ENCODE assay signal across 8 mouse cellular contexts in the genomic region with DNA sequence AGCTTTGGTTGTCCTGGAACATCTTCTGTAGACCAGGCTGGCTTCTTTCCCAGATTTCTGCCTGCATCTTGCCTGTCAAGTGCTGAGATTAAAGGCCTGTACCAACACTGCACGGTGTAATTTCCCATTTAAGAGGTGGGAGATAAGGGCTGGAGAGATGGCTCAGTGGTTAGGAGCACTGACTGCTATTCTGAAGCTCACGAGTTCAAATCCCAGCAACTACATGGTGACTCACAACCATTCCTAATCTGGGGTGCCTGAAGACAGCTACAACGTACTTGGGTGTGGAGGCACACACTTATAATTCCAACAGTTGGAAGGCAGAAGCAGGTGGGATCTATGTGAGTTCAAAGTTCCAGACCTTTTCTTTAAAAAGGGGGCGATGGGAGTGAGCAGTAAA. TPM values are rescaled to one million over a fixed set of nuclear protein-coding genes. Genes with fewer than 3 reads are reported as not detected.
A peak's percentile ranks its signal among the peaks of the same experiment; 100 is the strongest.
DNase-seq lines count a peak whose midpoint lies in the region; ATAC-seq and TF ChIP-seq lines count a peak whose summit lies in the region.

No protein-coding gene starts in this region.

- peak overlapping the region; percentile 75 for H3K4me3 ChIP-seq in hindbrain, postnatal 0 days (ENCODE audit: low read length)
- peak overlapping the region; percentile 94 for H3K4me3 ChIP-seq in neural tube, embryonic 13.5 days

- H3K36me3 ChIP-seq in hindbrain, postnatal 0 days (ENCODE audit: insufficient read depth, low read length): no peaks in the 10 kb centered on the region
- H3K36me3 ChIP-seq in neural tube, embryonic 13.5 days: no peaks in the 10 kb centered on the region

- H3K4me1 ChIP-seq in hindbrain, postnatal 0 days (ENCODE audit: insufficient read depth, low read length): no peaks in the 10 kb centered on the region
- peaks cover 7% of the 10 kb centered on the region; the same call in 1 of the 2 replicates for H3K4me1 ChIP-seq in neural tube, embryonic 13.5 days (replicated peaks)

- DNase-seq in cerebellum, adult 9-11 months: peak; percentile 37
- DNase-seq in ovary, postnatal 14 days (ENCODE audit: low spot score): peak; percentile 1
- no peak for DNase-seq in ovary, postnatal 10 days (ENCODE audit: low spot score)
- no peak for DNase-seq in hindbrain, postnatal 0 days (ENCODE audit: low spot score)
- DNase-seq in adrenal gland, postnatal 36 days: no peak
- DNase-seq in layer of hippocampus, postnatal 36 days: no peak

- H3K27ac ChIP-seq in hindbrain, postnatal 0 days: no peak overlapping the region
- no peak overlapping the region for H3K27ac ChIP-seq in neural tube, embryonic 13.5 days (replicated peaks)

- H3K27me3 ChIP-seq in hindbrain, postnatal 0 days (ENCODE audit: insufficient read depth, low read length): no peaks in the 10 kb centered on the region
- H3K27me3 ChIP-seq in neural tube, embryonic 13.5 days: no peaks in the 10 kb centered on the region

- H3K9me3 ChIP-seq in hindbrain, postnatal 0 days (ENCODE audit: low read length): no peaks in the 10 kb centered on the region
- no peaks in the 10 kb centered on the region for H3K9me3 ChIP-seq in neural tube, embryonic 13.5 days

- no peak overlapping the region for H3K9ac ChIP-seq in hindbrain, postnatal 0 days (replicated peaks; ENCODE audit: low read length)
- no peak overlapping the region for H3K9ac ChIP-seq in neural tube, embryonic 13.5 days

- 36% methylated on average over 4 of the region's 4 CpGs for WGBS in hindbrain, postnatal 0 days
- 47% methylated on average over 4 of the region's 4 CpGs for WGBS in neural tube, embryonic 13.5 days

- no peak for TF ChIP-seq CTCF in hindbrain, postnatal 0 days (IDR thresholded peaks at IDR 0.05; ENCODE audit: low read depth)

- no peak for ATAC-seq in cerebellum, adult (ENCODE audit: insufficient number of reproducible peaks, low FRiP score, low TSS enrichment)
- peak; percentile 21; the same call in 1 of the 2 replicates for ATAC-seq in hindbrain, postnatal 0 days
- ATAC-seq in neural tube, embryonic 13.5 days (ENCODE audit: low read depth): peak; percentile 19; the same call in 1 of the 2 replicates

- peak overlapping the region; percentile 74 for H3K4me2 ChIP-seq in hindbrain, postnatal 0 days (ENCODE audit: low read depth, low read length)
- peak overlapping the region; percentile 70 for H3K4me2 ChIP-seq in neural tube, embryonic 13.5 days

RNA-seq across cellular contexts. Expression of gene Zfp638, which starts 46.8 kb away (rescaled TPM):
- total RNA-seq in hindbrain, postnatal 0 days (2014; rRNA removed): 78.9 and 91.2 TPM in 2 replicates
- 55.2 and 57.8 TPM in 2 replicates for polyA plus RNA-seq in hindbrain, postnatal 0 days (2015; fragmentation: Nextera tagmentation; extraction: Ambion mirVana)
- 77.2 and 84.7 TPM in 2 replicates for polyA plus RNA-seq in neural tube, embryonic 13.5 days (2015; fragmentation: Nextera tagmentation; extraction: Ambion mirVana)
- total RNA-seq in adrenal gland, postnatal 36 days (2021): 100 to 1,000 TPM in 1 of 2 experiments, 10 to 100 TPM in 1; 89.5 to 100 TPM
- 100 to 1,000 TPM; 140 to 149 TPM for total RNA-seq in layer of hippocampus, postnatal 36 days (2021)

Comparison
In these comparisons a context has a peak if more than half of its experiments do, and no peak if none do; other contexts are left out.
1. DNase-seq: peak in cerebellum, adult 9-11 months (single experiment) and ovary, postnatal 14 days (single experiment); none in ovary, postnatal 10 days (single experiment), hindbrain, postnatal 0 days (single experiment), adrenal gland, postnatal 36 days (0 of 2) and layer of hippocampus, postnatal 36 days (0 of 2).